Mouse (Mus musculus) Patski (cell line): ENCODE data around the gene Pdia2. TPM values are rescaled to one million over a fixed set of nuclear protein-coding genes. Genes with fewer than 3 reads are reported as not detected.

Source experiments
- ATAC-seq: fragments of 100-300 bp; one replicate; pipeline ENCODE4 v1.8.0; 2021
- CTCF ChIA-PET: fragments of 350-600 bp; sonication (Branson Sonifier 250); formaldehyde crosslinking; loops from one replicate; lab custom pipeline; 2022; ENCODE audit warnings: inconsistent platforms; lab: Charles Lee
- POLR2A ChIA-PET: fragments of 350-600 bp; sonication (Branson Sonifier 250); formaldehyde crosslinking; loops from one replicate; lab custom pipeline; 2022; ENCODE audit warnings: antibody characterized with exemption, inconsistent platforms; lab: Charles Lee
- DNase-seq: peaks from one replicate; pipeline ENCODE4 v3.0.0-alpha.2; 2011; ENCODE audit warnings: low read depth, low spot score
- H3K27me3 ChIP-seq: fragments of 371-371 bp; one replicate; pipeline ENCODE4 v1.5.1; 2021
- CTCF ChIP-seq: fragments of 100-300 bp; IDR thresholded peaks from one replicate; pipeline ENCODE4 v1.5.1; 2021
- in situ Hi-C: fragments of 300-500 bp; cut with MboI; formaldehyde crosslinking; loops from 3 replicates; pipeline ENCODE4 v1.11.1; 2018; ENCODE audit warnings: low pct_unique_long_range_greater_than_20kb, mixed read lengths
- polyA plus RNA-seq: library from polyadenylated mRNA; unstranded; gene quantifications from one replicate; pipeline ENCODE4 v1.2.3, GENCODE M21; 2021

The Pdia2 gene
- polyA plus RNA-seq, 1 experiment from 2014 or later, result 0.22 TPM

GRCm38 (mm10) chr17:26232863-26233262 lies 34.0 kb upstream of the Pdia2 start:
- ChIA-PET POLR2A (no interaction called here), CTCF (no interaction called here)
- DNase-seq (no peak), ATAC-seq (no peak)
- peak; percentile 54 for TF ChIP-seq CTCF
- H3K27me3 ChIP-seq, result no peaks in the 10 kb centered on the region
- in situ Hi-C loops, result no loop called here

GRCm38 (mm10) chr17:26231156-26231555 lies 32.3 kb upstream of the Pdia2 start:
- no peaks in the 10 kb centered on the region for H3K27me3 ChIP-seq
- in situ Hi-C loops, result no loop called here
- no peak for TF ChIP-seq CTCF
- CTCF ChIA-PET, result interaction anchor here (2.3 kb wide), 1 partner anchor 12 kb away, joined by 6 read pairs; no protein-coding TSS in a partner anchor
- DNase-seq (no peak), ATAC-seq (no peak)
- POLR2A ChIA-PET, result interaction anchor here (1.1 kb wide), 1 partner anchor 87 kb away, joined by 3 read pairs; no protein-coding TSS in a partner anchor

- no peak for ATAC-seq
- in situ Hi-C loops, result no loop called here
- no peak for TF ChIP-seq CTCF
- ChIA-PET POLR2A (no interaction called here), CTCF (no interaction called here)
- H3K27me3 ChIP-seq, result no peaks in the 10 kb centered on the region
- no peak for DNase-seq
These were observed 30.9 kb upstream of the Pdia2 start for GRCm38 (mm10) chr17:26229776-26230175.

GRCm38 (mm10) chr17:26225150-26225549 lies 26.3 kb upstream of the Pdia2 start:
- POLR2A ChIA-PET, result no interaction called here

GRCm38 (mm10) chr17:26221508-26221907 lies 22.6 kb upstream of the Pdia2 start:
- DNase-seq (no peak), ATAC-seq (no peak)
- TF ChIP-seq CTCF, result no peak

More at GRCm38 (mm10) chr17:26225150-26225549, 26.3 kb upstream of the Pdia2 start:
- CTCF ChIA-PET, result interaction anchor here (0.7 to 1.6 kb wide), 2 partner anchors 18 to 20 kb away, joined by 3 read pairs; no protein-coding TSS in a partner anchor
- no peaks in the 10 kb centered on the region for H3K27me3 ChIP-seq
- ATAC-seq (no peak), DNase-seq (no peak)
- no peak for TF ChIP-seq CTCF
- in situ Hi-C loops, result no loop called here

GRCm38 (mm10) chr17:26212681-26213080 lies 13.8 kb upstream of the Pdia2 start:
- TF ChIP-seq CTCF, result no peak
- H3K27me3 ChIP-seq, result no peaks in the 10 kb centered on the region
- in situ Hi-C loops, result no loop called here
- ChIA-PET POLR2A (no interaction called here), CTCF (no interaction called here)
- DNase-seq (no peak), ATAC-seq (no peak)

More at GRCm38 (mm10) chr17:26221508-26221907, 22.6 kb upstream of the Pdia2 start:
- no peaks in the 10 kb centered on the region for H3K27me3 ChIP-seq
- in situ Hi-C loops, result no loop called here
- ChIA-PET CTCF (interaction anchor here (0.7 to 2.4 kb wide), 4 partner anchors 11 to 209 kb away, joined by 3 to 8 read pairs (median 4); partner anchors contain the start of gene Fam234a), POLR2A (interaction anchor here (0.5 kb wide), 1 partner anchor 37 kb away, joined by 3 read pairs; no protein-coding TSS in a partner anchor)

- POLR2A ChIA-PET, result no interaction called here
- CTCF ChIA-PET, result no interaction called here
- TF ChIP-seq CTCF, result no peak
- no peak for ATAC-seq
- in situ Hi-C loops, result no loop called here
- no peak for DNase-seq
- no peaks in the 10 kb centered on the region for H3K27me3 ChIP-seq
These were observed 13.4 kb upstream of the Pdia2 start for GRCm38 (mm10) chr17:26212241-26212640.

GRCm38 (mm10) chr17:26207686-26208085 lies 8.8 kb upstream of the Pdia2 start, which contains the start of gene Arhgdig:
Gene Arhgdig, minus strand, starts transcription at chr17:26207786.
- H3K27me3 ChIP-seq, result no peaks in the 10 kb centered on the region
- TF ChIP-seq CTCF, result no peak
- ATAC-seq (no peak), DNase-seq (no peak)
- in situ Hi-C loops, result no loop called here
- POLR2A ChIA-PET, result no interaction called here
- CTCF ChIA-PET, result no interaction called here

- no peak for DNase-seq
- POLR2A ChIA-PET, result no interaction called here
- CTCF ChIA-PET, result no interaction called here
These were observed 7.5 kb upstream of the Pdia2 start for GRCm38 (mm10) chr17:26206392-26206791.

GRCm38 (mm10) chr17:26204766-26205165 lies 5.9 kb upstream of the Pdia2 start:
- in situ Hi-C loops, result no loop called here
- ChIA-PET CTCF (interaction anchor here (0.8 to 1.4 kb wide), 2 partner anchors 20 to 29 kb away, joined by 3 to 4 read pairs; no protein-coding TSS in a partner anchor), POLR2A (interaction anchor here (0.6 kb wide), 1 partner anchor 664 kb away, joined by 3 read pairs; no protein-coding TSS in a partner anchor)
- no peak for DNase-seq
- TF ChIP-seq CTCF, result no peak
- ATAC-seq, result no peak
- H3K27me3 ChIP-seq, result no peaks in the 10 kb centered on the region

More at GRCm38 (mm10) chr17:26206392-26206791, 7.5 kb upstream of the Pdia2 start:
- no peak for ATAC-seq
- in situ Hi-C loops, result no loop called here
- TF ChIP-seq CTCF, result no peak
- H3K27me3 ChIP-seq, result no peaks in the 10 kb centered on the region

GRCm38 (mm10) chr17:26203321-26203811 lies 4.5 kb upstream of the Pdia2 start:
- ATAC-seq (no peak), DNase-seq (no peak)
- POLR2A ChIA-PET, result no interaction called here
- CTCF ChIA-PET, result interaction anchor here (0.6 kb wide), 1 partner anchor 17 kb away, joined by 3 read pairs; no protein-coding TSS in a partner anchor
- no peaks in the 10 kb centered on the region for H3K27me3 ChIP-seq
- TF ChIP-seq CTCF, result no peak
- in situ Hi-C loops, result no loop called here
